Mouse (Mus musculus): Measurements from ENCODE around the gene Mtmr3. TPM values are rescaled to one million over a fixed set of nuclear protein-coding genes. Genes with fewer than 3 reads are reported as not detected.

Mtmr3 gene
- polyA plus RNA-seq, 1 experiment from 2014 or later = 22.0 TPM

DNA sequence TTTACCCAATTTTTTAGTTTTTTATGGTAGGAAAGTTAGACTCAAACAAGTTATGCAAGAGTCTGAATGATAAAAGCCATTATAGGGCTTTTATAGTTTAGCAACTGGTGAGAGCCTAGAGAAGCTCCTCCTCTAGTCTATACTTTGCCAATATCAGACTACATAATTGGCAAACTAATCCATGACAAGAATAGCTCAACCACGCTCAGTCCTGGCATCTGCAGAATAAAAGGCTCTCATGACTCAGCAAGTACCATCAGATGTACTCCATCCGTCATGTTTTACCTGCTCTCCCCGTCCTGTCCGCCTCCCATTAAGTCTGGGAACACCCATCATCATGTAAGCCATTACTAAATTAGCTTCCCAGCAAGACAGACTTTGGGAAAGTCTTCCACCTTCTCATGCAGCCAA lies 23.2 kb downstream of the Mtmr3 start:
- ATAC-seq (peak; percentile 53), DNase-seq (ENCODE audit: low spot score) (peak; percentile 69)
- no peak overlapping the region for H3K9ac ChIP-seq (replicated peaks; ENCODE audit: low read depth)
- no peaks in the 10 kb centered on the region for H3K27me3 ChIP-seq (replicated peaks; ENCODE audit: insufficient read depth, low read length)
- no peak overlapping the region for H3K27ac ChIP-seq (ENCODE audit: low read length)
- H3K9me3 ChIP-seq (ENCODE audit: low read length) = no peaks in the 10 kb centered on the region
- H3K36me3 ChIP-seq (ENCODE audit: insufficient read depth, low read length) = no peaks in the 10 kb centered on the region
- no peak overlapping the region for H3K4me3 ChIP-seq (ENCODE audit: low read depth, low read length)
- no peak overlapping the region for H3K4me2 ChIP-seq (replicated peaks; ENCODE audit: low read depth, low read length)
- WGBS = 64% methylated on average over 4 of the region's 4 CpGs
- no peak for TF ChIP-seq EP300 (IDR thresholded peaks at IDR 0.05)
- no peak for TF ChIP-seq CTCF (IDR thresholded peaks at IDR 0.05)
- no peaks in the 10 kb centered on the region for H3K4me1 ChIP-seq (ENCODE audit: insufficient read depth, low read depth, low read length)

DNA sequence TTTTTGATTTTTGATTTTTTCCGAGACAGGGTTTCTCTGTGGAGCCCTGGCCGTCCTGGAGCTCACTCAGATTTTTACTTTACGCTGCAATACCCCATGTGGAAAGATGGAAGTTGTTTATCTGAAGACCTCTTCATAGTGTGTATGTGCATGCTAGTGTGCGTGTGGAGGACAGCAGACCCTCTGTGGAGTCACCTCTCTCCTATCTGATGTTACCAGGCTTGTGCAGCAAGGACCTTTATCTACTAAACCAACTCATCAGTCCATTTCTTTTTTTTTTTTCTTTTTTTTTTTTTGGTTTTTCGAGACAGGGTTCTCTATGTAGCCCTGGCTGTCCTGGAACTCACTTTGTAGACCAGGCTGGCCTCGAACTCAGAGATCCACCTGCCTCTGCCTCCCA lies 28.3 kb downstream of the Mtmr3 start:
- ATAC-seq (no peak), DNase-seq (ENCODE audit: low spot score) (no peak)
- Histone ChIP-seq H3K27me3 (replicated peaks; ENCODE audit: insufficient read depth, low read length) (no peaks in the 10 kb centered on the region), H3K4me2 (replicated peaks; ENCODE audit: low read depth, low read length) (no peak overlapping the region), H3K4me1 (ENCODE audit: insufficient read depth, low read depth, low read length) (no peaks in the 10 kb centered on the region), H3K36me3 (ENCODE audit: insufficient read depth, low read length) (no peaks in the 10 kb centered on the region), H3K9ac (replicated peaks; ENCODE audit: low read depth) (no peak overlapping the region), H3K27ac (ENCODE audit: low read length) (no peak overlapping the region), H3K4me3 (ENCODE audit: low read depth, low read length) (no peak overlapping the region), H3K9me3 (ENCODE audit: low read length) (no peaks in the 10 kb centered on the region)
- TF ChIP-seq EP300 (IDR thresholded peaks at IDR 0.05) (no peak), CTCF (IDR thresholded peaks at IDR 0.05) (no peak)
- WGBS = 94% methylated on average over 6 of the region's 6 CpGs

- ATAC-seq (no peak), DNase-seq (ENCODE audit: low spot score) (no peak)
- Histone ChIP-seq H3K36me3 (ENCODE audit: insufficient read depth, low read length) (no peaks in the 10 kb centered on the region), H3K27ac (ENCODE audit: low read length) (no peak overlapping the region), H3K9ac (replicated peaks; ENCODE audit: low read depth) (no peak overlapping the region), H3K9me3 (ENCODE audit: low read length) (no peaks in the 10 kb centered on the region), H3K27me3 (replicated peaks; ENCODE audit: insufficient read depth, low read length) (no peaks in the 10 kb centered on the region), H3K4me2 (replicated peaks; ENCODE audit: low read depth, low read length) (no peak overlapping the region), H3K4me3 (ENCODE audit: low read depth, low read length) (no peak overlapping the region), H3K4me1 (ENCODE audit: insufficient read depth, low read depth, low read length) (no peaks in the 10 kb centered on the region)
- no peak for TF ChIP-seq EP300 (IDR thresholded peaks at IDR 0.05)
- no peak for TF ChIP-seq CTCF (IDR thresholded peaks at IDR 0.05)
- WGBS = 83% methylated on average over 2 of the region's 2 CpGs
Measured at GRCm38 (mm10) chr11:4565545-4565944, 29.1 kb downstream of the Mtmr3 start.

GRCm38 (mm10) chr11:4553274-4554063 lies 41.2 kb downstream of the Mtmr3 start:
- Histone ChIP-seq H3K9me3 (ENCODE audit: low read length) (no peaks in the 10 kb centered on the region), H3K4me2 (replicated peaks; ENCODE audit: low read depth, low read length) (no peak overlapping the region), H3K27me3 (replicated peaks; ENCODE audit: insufficient read depth, low read length) (no peaks in the 10 kb centered on the region), H3K27ac (ENCODE audit: low read length) (no peak overlapping the region), H3K36me3 (ENCODE audit: insufficient read depth, low read length) (no peaks in the 10 kb centered on the region), H3K4me1 (ENCODE audit: insufficient read depth, low read depth, low read length) (no peaks in the 10 kb centered on the region), H3K9ac (replicated peaks; ENCODE audit: low read depth) (no peak overlapping the region), H3K4me3 (ENCODE audit: low read depth, low read length) (no peak overlapping the region)
- DNase-seq (ENCODE audit: low spot score) (no peak), ATAC-seq (no peak)
- WGBS = 87% methylated on average over 2 of the region's 2 CpGs
- TF ChIP-seq CTCF (IDR thresholded peaks at IDR 0.05) (no peak), EP300 (IDR thresholded peaks at IDR 0.05) (no peak)

DNA sequence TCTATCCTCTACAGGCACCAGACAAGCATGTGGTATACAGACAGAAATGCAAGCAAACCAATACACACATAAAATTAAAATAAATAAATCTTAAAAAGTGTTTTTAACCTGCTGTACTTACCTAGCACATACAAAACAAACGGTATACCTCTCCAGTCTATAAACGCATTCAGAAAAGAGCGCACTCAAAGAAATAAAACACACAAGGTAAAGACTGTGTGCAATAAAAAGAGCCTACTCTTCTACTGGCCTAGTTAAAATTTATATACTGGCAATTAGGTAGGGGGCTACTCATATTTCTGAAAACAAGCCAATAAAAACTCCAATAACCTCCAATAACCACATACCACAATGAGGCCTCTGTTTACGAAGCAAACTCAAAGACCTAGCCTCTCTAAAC lies 47.1 kb downstream of the Mtmr3 start:
- Histone ChIP-seq H3K9ac (replicated peaks; ENCODE audit: low read depth) (no peak overlapping the region), H3K27ac (ENCODE audit: low read length) (no peak overlapping the region), H3K4me3 (ENCODE audit: low read depth, low read length) (no peak overlapping the region), H3K4me1 (ENCODE audit: insufficient read depth, low read depth, low read length) (no peaks in the 10 kb centered on the region), H3K36me3 (ENCODE audit: insufficient read depth, low read length) (no peaks in the 10 kb centered on the region), H3K27me3 (replicated peaks; ENCODE audit: insufficient read depth, low read length) (no peaks in the 10 kb centered on the region), H3K4me2 (replicated peaks; ENCODE audit: low read depth, low read length) (no peak overlapping the region), H3K9me3 (ENCODE audit: low read length) (no peaks in the 10 kb centered on the region)
- no peak for TF ChIP-seq EP300 (IDR thresholded peaks at IDR 0.05)
- TF ChIP-seq CTCF (IDR thresholded peaks at IDR 0.05) = no peak
- DNase-seq (ENCODE audit: low spot score) (no peak), ATAC-seq (no peak)
- WGBS = 79% methylated on average over 4 of the region's 4 CpGs

DNA sequence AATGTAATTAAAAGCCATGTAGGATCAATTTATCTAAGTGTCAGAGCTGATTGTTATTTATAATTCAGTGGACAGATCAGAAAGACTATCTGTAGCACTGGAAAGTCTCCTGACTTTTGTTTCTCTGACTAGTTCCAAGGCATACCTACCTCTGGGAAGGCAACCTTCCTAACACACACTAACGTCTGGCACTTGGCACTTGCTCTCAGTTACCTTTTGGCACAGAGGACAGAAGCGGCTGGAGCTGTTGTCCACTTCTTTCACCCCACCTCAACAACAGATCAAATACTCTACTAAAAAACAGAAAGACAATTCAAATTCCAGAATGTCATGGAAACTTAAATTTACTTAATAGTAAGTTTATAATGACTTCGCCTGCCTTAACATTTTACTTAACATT lies 48.7 kb downstream of the Mtmr3 start:
- H3K4me3 ChIP-seq (ENCODE audit: low read depth, low read length) = no peak overlapping the region
- no peaks in the 10 kb centered on the region for H3K9me3 ChIP-seq (ENCODE audit: low read length)
- H3K27ac ChIP-seq (ENCODE audit: low read length) = no peak overlapping the region
- WGBS = 59% methylated on average over 3 of the region's 3 CpGs
- no peaks in the 10 kb centered on the region for H3K36me3 ChIP-seq (ENCODE audit: insufficient read depth, low read length)
- no peak for TF ChIP-seq CTCF (IDR thresholded peaks at IDR 0.05)
- TF ChIP-seq EP300 (IDR thresholded peaks at IDR 0.05) = no peak
- H3K4me1 ChIP-seq (ENCODE audit: insufficient read depth, low read depth, low read length) = no peaks in the 10 kb centered on the region
- no peak overlapping the region for H3K9ac ChIP-seq (replicated peaks; ENCODE audit: low read depth)
- no peaks in the 10 kb centered on the region for H3K27me3 ChIP-seq (replicated peaks; ENCODE audit: insufficient read depth, low read length)
- ATAC-seq = no peak
- no peak overlapping the region for H3K4me2 ChIP-seq (replicated peaks; ENCODE audit: low read depth, low read length)
- no peak for DNase-seq (ENCODE audit: low spot score)
